Mouse (Mus musculus) urinary bladder, postnatal 0 days (tissue): ENCODE data around the gene Cog6. TPM values are rescaled to one million over a fixed set of nuclear protein-coding genes. Genes with fewer than 3 reads are reported as not detected.

ENCODE experiments used
- polyA plus RNA-seq: library from polyadenylated mRNA; unstranded; fragments of >200 nt; fragmentation: Nextera tagmentation; extraction: Ambion mirVana; gene quantifications from 2 replicates; pipeline ENCODE4 v1.2.1, GENCODE M21; 2015

The Cog6 gene
- polyA plus RNA-seq: 23.4 and 25.3 TPM in 2 replicates

GRCm38 (mm10) chr3:53016436-53017340, at the start of gene Cog6:
Gene Cog6, minus strand, starts transcription at chr3:53017237.

DNA sequence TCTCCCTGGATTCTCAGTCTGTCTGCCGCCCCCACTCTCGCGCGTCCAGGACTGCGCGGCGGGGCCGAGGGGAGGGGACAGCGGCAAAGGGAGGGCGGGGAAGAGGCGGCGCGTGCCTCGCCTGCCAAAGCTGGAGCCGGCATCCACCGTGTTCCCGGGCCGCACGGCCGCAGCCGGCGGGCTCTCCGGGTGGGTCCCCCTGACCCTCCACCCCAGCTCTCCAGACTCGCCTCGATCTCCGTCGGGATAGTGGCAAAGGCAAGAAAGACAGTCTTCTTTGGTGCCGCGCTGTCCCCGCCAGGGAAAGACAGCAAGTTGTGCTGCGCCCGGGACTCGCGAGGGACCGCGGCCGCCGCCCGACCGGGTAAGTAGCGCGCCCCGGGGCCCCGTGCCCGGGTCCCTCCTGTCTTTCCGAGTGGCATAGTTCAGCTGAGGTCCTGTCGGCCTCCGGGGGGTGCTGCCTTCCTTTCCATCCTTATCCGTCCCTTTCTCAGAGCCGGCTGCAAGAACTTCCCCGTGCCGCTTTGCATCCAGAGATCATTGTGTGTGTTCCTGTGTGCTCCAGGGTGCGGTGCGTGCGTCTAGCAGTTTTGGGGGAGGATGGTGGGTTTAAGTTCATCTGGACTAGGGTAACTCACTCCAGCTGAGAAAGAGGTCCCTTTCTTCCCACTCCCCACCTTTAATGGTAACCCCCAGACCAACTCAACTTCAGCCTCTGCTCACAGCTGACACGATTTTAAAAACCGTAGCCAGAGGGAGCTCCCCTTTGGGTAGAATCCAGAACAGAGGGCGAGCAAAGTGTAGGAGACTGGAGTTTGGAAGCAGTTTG, 24.6 kb upstream of the Cog6 start, which contains the start of gene Lhfp:
Gene Lhfp, plus strand, starts transcription at position 118 of the 829 bp plus-strand sequence.

Other genes with a start within 250 kb of the Cog6 start
- 110 and 126 TPM in 2 replicates for gene Lhfp, start 24.3 kb upstream of the Cog6 start, polyA plus RNA-seq